Mouse (Mus musculus) brain, embryonic 14.5 days (tissue): Measurements from ENCODE around the gene Pacs1.
A peak's percentile ranks its signal among the peaks of the same experiment; 100 is the strongest.

Source experiments
- CTCF ChIP-seq: fragments of 200-500 bp; IDR thresholded peaks from 2 replicates; pipeline ENCODE4 v1.5.1; 2012; ENCODE audit warnings: inconsistent platforms, mild to moderate bottlenecking, moderate library complexity, borderline replicate concordance; ENCODE audit not compliant: insufficient read depth, insufficient read length; ENCODE audit errors: extremely low read depth
- POLR2A ChIP-seq: fragments of 200-500 bp; IDR thresholded peaks from 2 replicates; pipeline ENCODE4 v1.6.1; 2012; ENCODE audit warnings: mild to moderate bottlenecking, inconsistent platforms, borderline replicate concordance; ENCODE audit not compliant: poor library complexity, insufficient read depth, insufficient read length, severe bottlenecking; ENCODE audit errors: extremely low read depth

- TF ChIP-seq CTCF (no peak), POLR2A (peak; percentile 57)
These were observed 174.4 kb downstream of the Pacs1 start, which contains the start of gene Cnih2 for GRCm38 (mm10) chr19:5098363-5099143.
